Mouse (Mus musculus) megakaryocyte-erythroid progenitor cell, adult 5 weeks (primary cell): ENCODE results near the gene Pofut1. TPM values are rescaled to one million over a fixed set of nuclear protein-coding genes. Genes with fewer than 3 reads are reported as not detected.

Experiments
- polyA plus RNA-seq: library from polyadenylated mRNA; stranded (reverse); fragments of >175 nt; gene quantifications from 2 replicates; pipeline ENCODE4 v1.2.3, GENCODE M21; 2012

Pofut1 gene
- polyA plus RNA-seq = 7.6 and 8.2 TPM in 2 replicates

GRCm38 (mm10) chr2:153241250-153242014 lies at the start of gene Pofut1, which contains the start of gene Plagl2:
Gene Pofut1, plus strand, starts transcription at chr2:153241533.
Gene Plagl2, minus strand, starts transcription at chr2:153241426.

GRCm38 (mm10) chr2:153224946-153225594 lies 16.3 kb upstream of the Pofut1 start, which contains the start of gene Tspyl3:
Gene Tspyl3, minus strand, starts transcription at chr2:153225441.

GRCm38 (mm10) chr2:153290938-153291928 lies 49.9 kb downstream of the Pofut1 start, which contains the start of gene Kif3b:
Gene Kif3b, plus strand, starts transcription at chr2:153291413.

Other genes with a start within 250 kb of the Pofut1 start
- 63.7 and 83.7 TPM in 2 replicates for gene Pdrg1, start 226.1 kb upstream of the Pofut1 start, polyA plus RNA-seq
- gene Xkr7, start 209.7 kb upstream of the Pofut1 start, polyA plus RNA-seq = 0.03 and 0.09 TPM in 2 replicates
- 3.8 and 5.4 TPM in 2 replicates for gene Ccm2l, start 175.6 kb upstream of the Pofut1 start, polyA plus RNA-seq
- gene Hck, start 133.1 kb upstream of the Pofut1 start, polyA plus RNA-seq = 9.8 and 12.6 TPM in 2 replicates
- gene Tm9sf4, start 80.2 kb upstream of the Pofut1 start, polyA plus RNA-seq = 36.2 and 36.5 TPM in 2 replicates
- gene Tspyl3, start 16.1 kb upstream of the Pofut1 start, polyA plus RNA-seq = 5.6 and 5.8 TPM in 2 replicates
- 17.3 and 18.7 TPM in 2 replicates for gene Plagl2, start 107 bp upstream of the Pofut1 start, polyA plus RNA-seq
- 1.8 and 2.1 TPM in 2 replicates for gene Kif3b, start 49.9 kb downstream of the Pofut1 start, polyA plus RNA-seq
- gene Asxl1, start 104.3 kb downstream of the Pofut1 start, polyA plus RNA-seq = 13.8 and 19.9 TPM in 2 replicates